Mouse (Mus musculus) limb, embryonic 15.5 days (tissue): Measurements from ENCODE around the gene Plxna1. TPM values are rescaled to one million over a fixed set of nuclear protein-coding genes. Genes with fewer than 3 reads are reported as not detected.

ENCODE experiments used
- ATAC-seq: fragments of 200-750 bp; cut with Nextera tagmentation; 2 replicates; pipeline ENCODE4 v1.8.0; 2017; ENCODE audit warnings: low read depth, moderate TSS enrichment; ENCODE audit not compliant: insufficient number of reproducible peaks, low FRiP score, low TSS enrichment
- H3K27ac ChIP-seq: fragments of 300-500 bp; sonication (generic); 2 replicates; pipeline ENCODE4 v1.5.1; 2015; ENCODE audit warnings: moderate library complexity, mild to moderate bottlenecking, inconsistent platforms
- H3K27me3 ChIP-seq: fragments of 300-500 bp; sonication (generic); 2 replicates; pipeline ENCODE4 v1.6.1; 2015; ENCODE audit warnings: inconsistent platforms
- H3K36me3 ChIP-seq: fragments of 300-500 bp; sonication (generic); 2 replicates; pipeline ENCODE4 v1.6.1; 2015; ENCODE audit warnings: inconsistent platforms
- H3K4me1 ChIP-seq: fragments of 300-500 bp; sonication (generic); 2 replicates; pipeline ENCODE4 v1.6.1; 2015; ENCODE audit warnings: inconsistent platforms
- H3K4me2 ChIP-seq: fragments of 300-500 bp; sonication (generic); 2 replicates; pipeline ENCODE4 v1.6.1; 2015; ENCODE audit warnings: mild to moderate bottlenecking, inconsistent platforms
- H3K4me3 ChIP-seq: fragments of 300-500 bp; sonication (generic); 2 replicates; pipeline ENCODE4 v1.5.1; 2015; ENCODE audit warnings: mild to moderate bottlenecking, inconsistent platforms
- H3K9ac ChIP-seq: fragments of 300-500 bp; sonication (generic); 2 replicates; pipeline ENCODE4 v1.6.1; 2015; ENCODE audit warnings: inconsistent platforms
- H3K9me3 ChIP-seq: fragments of 300-500 bp; sonication (generic); 2 replicates; pipeline ENCODE4 v1.6.1; 2016; ENCODE audit warnings: inconsistent platforms
- WGBS: fragments of 180-500 bp; shearing (Covaris S2); methylation state at CpG from one replicate; pipeline ENCODE4 v1.1.7; 2015; 5-methylcytosine and 5-hydroxymethylcytosine counted together
- polyA plus RNA-seq: library from polyadenylated mRNA; unstranded; fragments of >200 nt; fragmentation: Nextera tagmentation; extraction: Ambion mirVana; gene quantifications from 2 replicates; pipeline ENCODE4 v1.2.1, GENCODE M21; 2015

Gene Plxna1
- polyA plus RNA-seq, 1 experiment from 2014 or later = 31.8 TPM

GRCm38 (mm10) chr6:89315263-89315662 lies 47.2 kb downstream of the Plxna1 start:
- Histone ChIP-seq H3K27me3 (no peaks in the 10 kb centered on the region), H3K9ac (no peak overlapping the region), H3K36me3 (peaks cover 43% of the 10 kb centered on the region), H3K4me1 (no peaks in the 10 kb centered on the region), H3K27ac (no peak overlapping the region), H3K4me2 (no peak overlapping the region), H3K4me3 (no peak overlapping the region), H3K9me3 (no peaks in the 10 kb centered on the region)
- WGBS = 29% methylated on average over 4 of the region's 4 CpGs
- ATAC-seq = no peak

- H3K4me3 ChIP-seq = no peak overlapping the region
- 0 out of 2 replicates have a peak, but pooled peaks cover under 1% of the 10 kb centered on the region for H3K9me3 ChIP-seq
- no peak overlapping the region for H3K4me2 ChIP-seq
- no peak for ATAC-seq
- H3K27me3 ChIP-seq = no peaks in the 10 kb centered on the region
- no peak overlapping the region for H3K27ac ChIP-seq
- WGBS = 67% methylated on average over 2 of the region's 2 CpGs
- no peaks in the 10 kb centered on the region for H3K4me1 ChIP-seq
- peaks cover 6% of the 10 kb centered on the region for H3K36me3 ChIP-seq
- H3K9ac ChIP-seq = no peak overlapping the region
These were observed 50.9 kb downstream of the Plxna1 start for GRCm38 (mm10) chr6:89311518-89311917.

- WGBS = 38% methylated on average over 9 of the region's 9 CpGs
- no peak for ATAC-seq
- no peak overlapping the region for H3K9ac ChIP-seq
These were observed 52.2 kb downstream of the Plxna1 start for GRCm38 (mm10) chr6:89310236-89310635.

GRCm38 (mm10) chr6:89308213-89308973 lies 54.0 kb downstream of the Plxna1 start:
- H3K4me1 ChIP-seq = no peaks in the 10 kb centered on the region
- WGBS = 74% methylated on average over 6 of the region's 6 CpGs
- H3K27me3 ChIP-seq = no peaks in the 10 kb centered on the region
- H3K4me2 ChIP-seq = no peak overlapping the region
- H3K36me3 ChIP-seq = no peaks in the 10 kb centered on the region
- no peak overlapping the region for H3K4me3 ChIP-seq
- no peak overlapping the region for H3K27ac ChIP-seq
- H3K9ac ChIP-seq = no peak overlapping the region
- H3K9me3 ChIP-seq = peaks cover 5% of the 10 kb centered on the region; the same call in 1 of the 2 replicates
- ATAC-seq = no peak

More at GRCm38 (mm10) chr6:89310236-89310635, 52.2 kb downstream of the Plxna1 start:
- Histone ChIP-seq H3K4me2 (no peak overlapping the region), H3K27ac (no peak overlapping the region), H3K4me1 (no peaks in the 10 kb centered on the region), H3K9me3 (peaks cover 5% of the 10 kb centered on the region; the same call in 1 of the 2 replicates), H3K27me3 (no peaks in the 10 kb centered on the region), H3K4me3 (no peak overlapping the region), H3K36me3 (no peaks in the 10 kb centered on the region)

- H3K27ac ChIP-seq = no peak overlapping the region
- no peak overlapping the region for H3K4me3 ChIP-seq
- 56% methylated on average over 3 of the region's 3 CpGs for WGBS
- peaks cover 5% of the 10 kb centered on the region; the same call in 1 of the 2 replicates for H3K9me3 ChIP-seq
- H3K36me3 ChIP-seq = no peaks in the 10 kb centered on the region
- no peaks in the 10 kb centered on the region for H3K4me1 ChIP-seq
- ATAC-seq = no peak
- H3K4me2 ChIP-seq = no peak overlapping the region
- no peak overlapping the region for H3K9ac ChIP-seq
- no peaks in the 10 kb centered on the region for H3K27me3 ChIP-seq
These were observed 57.9 kb downstream of the Plxna1 start for GRCm38 (mm10) chr6:89304375-89305058.

- H3K9me3 ChIP-seq = no peaks in the 10 kb centered on the region
- H3K9ac ChIP-seq = no peak overlapping the region
- no peaks in the 10 kb centered on the region for H3K27me3 ChIP-seq
- 73% methylated on average over 9 of the region's 9 CpGs for WGBS
- H3K4me1 ChIP-seq = no peaks in the 10 kb centered on the region
- no peak overlapping the region for H3K27ac ChIP-seq
- no peak overlapping the region for H3K4me3 ChIP-seq
- no peak for ATAC-seq
- H3K4me2 ChIP-seq = no peak overlapping the region
- H3K36me3 ChIP-seq = no peaks in the 10 kb centered on the region
These were observed 62.6 kb downstream of the Plxna1 start for GRCm38 (mm10) chr6:89299818-89300217.

- no peak overlapping the region for H3K9ac ChIP-seq
- ATAC-seq = no peak
- H3K27me3 ChIP-seq = no peaks in the 10 kb centered on the region
- H3K9me3 ChIP-seq = no peaks in the 10 kb centered on the region
- no peak overlapping the region for H3K4me3 ChIP-seq
- no peaks in the 10 kb centered on the region for H3K4me1 ChIP-seq
- 50% methylated on average over 15 of the region's 15 CpGs for WGBS
- no peaks in the 10 kb centered on the region for H3K36me3 ChIP-seq
- no peak overlapping the region for H3K4me2 ChIP-seq
- H3K27ac ChIP-seq = no peak overlapping the region
These were observed 65.3 kb downstream of the Plxna1 start for GRCm38 (mm10) chr6:89296909-89297695.

GRCm38 (mm10) chr6:89296001-89296709 lies 66.3 kb downstream of the Plxna1 start:
- WGBS = 88% methylated on average over 8 of the region's 8 CpGs
- H3K27ac ChIP-seq = no peak overlapping the region

GRCm38 (mm10) chr6:89294621-89295020 lies 67.8 kb downstream of the Plxna1 start:
- H3K4me3 ChIP-seq = no peak overlapping the region
- ATAC-seq = no peak
- H3K9me3 ChIP-seq = no peaks in the 10 kb centered on the region
- 45% methylated on average over 1 of the region's 1 CpGs for WGBS
- H3K27ac ChIP-seq = no peak overlapping the region
- H3K27me3 ChIP-seq = no peaks in the 10 kb centered on the region
- no peak overlapping the region for H3K9ac ChIP-seq
- H3K4me2 ChIP-seq = no peak overlapping the region
- no peaks in the 10 kb centered on the region for H3K36me3 ChIP-seq
- no peaks in the 10 kb centered on the region for H3K4me1 ChIP-seq

More at GRCm38 (mm10) chr6:89296001-89296709, 66.3 kb downstream of the Plxna1 start:
- Histone ChIP-seq H3K9ac (no peak overlapping the region), H3K9me3 (no peaks in the 10 kb centered on the region), H3K36me3 (no peaks in the 10 kb centered on the region), H3K27me3 (no peaks in the 10 kb centered on the region), H3K4me1 (no peaks in the 10 kb centered on the region), H3K4me2 (no peak overlapping the region), H3K4me3 (no peak overlapping the region)
- ATAC-seq = no peak

- no peak overlapping the region for H3K9ac ChIP-seq
- ATAC-seq = no peak
- no peak overlapping the region for H3K27ac ChIP-seq
- no peaks in the 10 kb centered on the region for H3K36me3 ChIP-seq
- 0 out of 2 replicates have a peak, but pooled peaks cover 3% of the 10 kb centered on the region for H3K4me1 ChIP-seq
- H3K27me3 ChIP-seq = no peaks in the 10 kb centered on the region
- no peak overlapping the region for H3K4me3 ChIP-seq
- H3K4me2 ChIP-seq = no peak overlapping the region
- 43% methylated on average over 7 of the region's 7 CpGs for WGBS
- no peaks in the 10 kb centered on the region for H3K9me3 ChIP-seq
These were observed 70.9 kb downstream of the Plxna1 start for GRCm38 (mm10) chr6:89291494-89291893.

GRCm38 (mm10) chr6:89288156-89288555 lies 74.3 kb downstream of the Plxna1 start:
- Histone ChIP-seq H3K36me3 (no peaks in the 10 kb centered on the region), H3K4me2 (no peak overlapping the region), H3K27ac (no peak overlapping the region), H3K4me1 (0 out of 2 replicates have a peak, but pooled peaks cover 3% of the 10 kb centered on the region), H3K4me3 (no peak overlapping the region), H3K9ac (no peak overlapping the region), H3K9me3 (no peaks in the 10 kb centered on the region), H3K27me3 (no peaks in the 10 kb centered on the region)
- no peak for ATAC-seq
- WGBS = 24% methylated on average over 6 of the region's 6 CpGs
